Mouse (Mus musculus): ENCODE data around the gene Kcnq1. TPM values are rescaled to one million over a fixed set of nuclear protein-coding genes. Genes with fewer than 3 reads are reported as not detected.
A peak's percentile ranks its signal among the peaks of the same experiment; 100 is the strongest.

The Kcnq1 gene
- 0.85 and 0.96 TPM in 2 replicates for total RNA-seq (2012; rRNA removed)
- under 1 TPM in 1 of 2 experiments, not detected in 1; 0.63 TPM for polyA plus RNA-seq (2012; ENCODE audit: insufficient read depth in 1 of 2, insufficient read length in 2 of 2, low read depth in 1 of 2, low replicate concordance in 2 of 2, missing spikeins in 1 of 2)

GRCm38 (mm10) chr7:143106062-143106461 is at the start of gene Kcnq1:
Kcnq1 (plus strand) TSS chr7:143106362.
- peak within 1 kb of the TSS; percentile 29 for H3K9ac ChIP-seq (ENCODE audit: control insufficient read depth, low read depth, low read length, poor library complexity, severe bottlenecking)
- no peaks in the 10 kb centered on the region for H3K9me3 ChIP-seq (replicated peaks; ENCODE audit: insufficient read depth, low read length)
- peak within 1 kb of the TSS; percentile 38 to 41; a peak in 3 of 4 replicates for H3K4me3 ChIP-seq (ENCODE audit: control insufficient read depth in 1 of 2, insufficient read depth in 1 of 2, low read depth in 2 of 2, low read length in 2 of 2)
- H3K27me3 ChIP-seq (ENCODE audit: control insufficient read depth in 1 of 2, insufficient read depth in 2 of 2, low read length in 2 of 2): peaks cover 0 to 1% of the 10 kb centered on the region in 2 experiments; a peak in 1 of 4 replicates
- peaks cover 14 to 26% of the 10 kb centered on the region in 2 experiments for H3K4me1 ChIP-seq (ENCODE audit: control insufficient read depth in 1 of 2, insufficient read depth in 2 of 2, low read length in 2 of 2)
- peaks cover 0 to 19% of the 10 kb centered on the region in 2 experiments; a peak in 2 of 4 replicates for H3K36me3 ChIP-seq (ENCODE audit: control insufficient read depth in 1 of 2, insufficient read depth in 2 of 2, low read length in 2 of 2)
- no peak for TF ChIP-seq CTCF (IDR thresholded peaks at IDR 0.05 in 2 of 3, conservative IDR thresholded peaks at IDR 0.05 in 1 of 3; ENCODE audit: control insufficient read depth in 1 of 3, insufficient read depth in 1 of 3, low read depth in 2 of 3, low read length in 3 of 3, poor library complexity in 1 of 3, severe bottlenecking in 1 of 3)
- H3K79me2 ChIP-seq (ENCODE audit: control insufficient read depth, insufficient read depth, low read length, poor library complexity): no peaks in the 10 kb centered on the region
- H3K27ac ChIP-seq (ENCODE audit: control insufficient read depth, low read depth, low read length): peak within 1 kb of the TSS; percentile 64
- DNase-seq (ENCODE audit: low read depth, low spot score): no peak

GRCm38 (mm10) chr7:143057023-143057422 is 49.1 kb upstream of the Kcnq1 start:
- Histone ChIP-seq H3K36me3 (ENCODE audit: control insufficient read depth in 1 of 2, insufficient read depth in 2 of 2, low read length in 2 of 2) (peaks cover 0 to 58% of the 10 kb centered on the region in 2 experiments; a peak in 2 of 4 replicates), H3K4me1 (ENCODE audit: control insufficient read depth in 1 of 2, insufficient read depth in 2 of 2, low read length in 2 of 2) (peaks cover 38 to 63% of the 10 kb centered on the region in 2 experiments), H3K4me3 (ENCODE audit: control insufficient read depth in 1 of 2, insufficient read depth in 1 of 2, low read depth in 2 of 2, low read length in 2 of 2) (no peak overlapping the region), H3K9ac (ENCODE audit: control insufficient read depth, low read depth, low read length, poor library complexity, severe bottlenecking) (peak overlapping the region; percentile 36), H3K27me3 (ENCODE audit: control insufficient read depth in 1 of 2, insufficient read depth in 2 of 2, low read length in 2 of 2) (no peaks in the 10 kb centered on the region), H3K27ac (ENCODE audit: control insufficient read depth, low read depth, low read length) (peak overlapping the region; percentile 95), H3K79me2 (ENCODE audit: control insufficient read depth, insufficient read depth, low read length, poor library complexity) (peaks cover 26% of the 10 kb centered on the region), H3K9me3 (replicated peaks; ENCODE audit: insufficient read depth, low read length) (no peaks in the 10 kb centered on the region)
- TF ChIP-seq ETS1 (IDR thresholded peaks at IDR 0.05; ENCODE audit: low read depth, low read length) (0 out of 2 replicates have a peak, but pooled peaks have one; percentile 10), POLR2AphosphoS2 (IDR thresholded peaks at IDR 0.05; ENCODE audit: low read length) (no peak), RAD21 (IDR thresholded peaks at IDR 0.05; ENCODE audit: low read depth, low read length) (no peak)
- no peak for DNase-seq (ENCODE audit: low read depth, low spot score)

GRCm38 (mm10) chr7:143057667-143058220 is 48.4 kb upstream of the Kcnq1 start:
- Histone ChIP-seq H3K79me2 (ENCODE audit: control insufficient read depth, insufficient read depth, low read length, poor library complexity) (peaks cover 26% of the 10 kb centered on the region), H3K9ac (ENCODE audit: control insufficient read depth, low read depth, low read length, poor library complexity, severe bottlenecking) (peak overlapping the region; percentile 36), H3K4me1 (ENCODE audit: control insufficient read depth in 1 of 2, insufficient read depth in 2 of 2, low read length in 2 of 2) (peaks cover 38 to 63% of the 10 kb centered on the region in 2 experiments), H3K4me3 (ENCODE audit: control insufficient read depth in 1 of 2, insufficient read depth in 1 of 2, low read depth in 2 of 2, low read length in 2 of 2) (no peak overlapping the region), H3K9me3 (replicated peaks; ENCODE audit: insufficient read depth, low read length) (no peaks in the 10 kb centered on the region), H3K27ac (ENCODE audit: control insufficient read depth, low read depth, low read length) (peak overlapping the region; percentile 95), H3K36me3 (ENCODE audit: control insufficient read depth in 1 of 2, insufficient read depth in 2 of 2, low read length in 2 of 2) (peaks cover 0 to 56% of the 10 kb centered on the region in 2 experiments; a peak in 2 of 4 replicates), H3K27me3 (ENCODE audit: control insufficient read depth in 1 of 2, insufficient read depth in 2 of 2, low read length in 2 of 2) (no peaks in the 10 kb centered on the region)
- DNase-seq (ENCODE audit: low read depth, low spot score): peak; percentile 82
- peak; percentile 63; the same call in 1 of the 2 replicates for TF ChIP-seq BHLHE40 (IDR thresholded peaks at IDR 0.05; ENCODE audit: borderline replicate concordance, low read depth, low read length)
- TF ChIP-seq TBP (IDR thresholded peaks at IDR 0.05; ENCODE audit: low read depth, low read length): peak; percentile 51; the same call in 1 of the 2 replicates
- TF ChIP-seq TCF12 (IDR thresholded peaks at IDR 0.05; ENCODE audit: low read depth, low read length): peak; percentile 91
- 0 out of 2 replicates have a peak, but pooled peaks have one; percentile 33 for TF ChIP-seq ELF1 (IDR thresholded peaks at IDR 0.05; ENCODE audit: low read depth, low read length)
- peak; percentile 40; the same call in 1 of the 2 replicates for TF ChIP-seq CHD2 (IDR thresholded peaks at IDR 0.05; ENCODE audit: low read length)
- TF ChIP-seq RCOR1 (IDR thresholded peaks at IDR 0.05; ENCODE audit: low read depth, low read length): peak; percentile 96
- peak; percentile 85 for TF ChIP-seq MXI1 (IDR thresholded peaks at IDR 0.05; ENCODE audit: low read depth, low read length)
- no peak for TF ChIP-seq CTCF (IDR thresholded peaks at IDR 0.05 in 2 of 3, conservative IDR thresholded peaks at IDR 0.05 in 1 of 3; ENCODE audit: control insufficient read depth in 1 of 3, insufficient read depth in 1 of 3, low read depth in 2 of 3, low read length in 3 of 3, poor library complexity in 1 of 3, severe bottlenecking in 1 of 3)
- TF ChIP-seq SMC3 (IDR thresholded peaks at IDR 0.05; ENCODE audit: low read depth, low read length): no peak
- TF ChIP-seq USF2 (IDR thresholded peaks at IDR 0.05; ENCODE audit: borderline replicate concordance in 1 of 2, insufficient read depth in 1 of 2, low read depth in 1 of 2, low read length in 2 of 2): no peak
- 0 out of 2 replicates have a peak, but pooled peaks have one; percentile 41 for TF ChIP-seq MEF2A (IDR thresholded peaks at IDR 0.05; ENCODE audit: extremely low read depth, insufficient replicate concordance, low read depth, low read length, poor library complexity, severe bottlenecking)
- TF ChIP-seq EP300 (IDR thresholded peaks at IDR 0.05; ENCODE audit: low read depth in 1 of 2, low read length in 2 of 2): peak; percentile 95 to 97
- TF ChIP-seq CHD1 (IDR thresholded peaks at IDR 0.05; ENCODE audit: low read depth, low read length): no peak
- peak; percentile 79 for TF ChIP-seq ETS1 (IDR thresholded peaks at IDR 0.05; ENCODE audit: low read depth, low read length)
- no peak; the same call in 1 of the 2 replicates for TF ChIP-seq TAL1 (IDR thresholded peaks at IDR 0.05; ENCODE audit: low read length)
- TF ChIP-seq MAX (IDR thresholded peaks at IDR 0.05; ENCODE audit: low read length): peak; percentile 72; the same call in 1 of the 2 replicates
- TF ChIP-seq MYB (IDR thresholded peaks at IDR 0.05; ENCODE audit: low read depth, low read length): peak; percentile 90
- peak; percentile 100 for TF ChIP-seq GATA1 (IDR thresholded peaks at IDR 0.05; ENCODE audit: low read depth, low read length)
- TF ChIP-seq HCFC1 (IDR thresholded peaks at IDR 0.05; ENCODE audit: low read depth, low read length): peak; percentile 77
- peak; percentile 84 for TF ChIP-seq MYC (IDR thresholded peaks at IDR 0.05; ENCODE audit: low read depth, low read length)
- no peak; the same call in 1 of the 2 replicates for TF ChIP-seq MAZ (IDR thresholded peaks at IDR 0.05; ENCODE audit: low read depth, low read length)

Data from MEL (cell line).